Mouse (Mus musculus) thymus, postnatal 36 days (tissue): ENCODE data around the gene Lrfn2.
A peak's percentile ranks its signal among the peaks of the same experiment; 100 is the strongest.

Experiments used
- DNase-seq, 2 experiments: peaks; one replicate each; pipeline ENCODE4 v3.0.0; 2022; ENCODE audit warnings: mixed read lengths in 2 of 2

Lrfn2 gene

GRCm38 (mm10) chr17:48968304-48968703 lies 36.1 kb downstream of the Lrfn2 start:
- DNase-seq = no peak

DNA sequence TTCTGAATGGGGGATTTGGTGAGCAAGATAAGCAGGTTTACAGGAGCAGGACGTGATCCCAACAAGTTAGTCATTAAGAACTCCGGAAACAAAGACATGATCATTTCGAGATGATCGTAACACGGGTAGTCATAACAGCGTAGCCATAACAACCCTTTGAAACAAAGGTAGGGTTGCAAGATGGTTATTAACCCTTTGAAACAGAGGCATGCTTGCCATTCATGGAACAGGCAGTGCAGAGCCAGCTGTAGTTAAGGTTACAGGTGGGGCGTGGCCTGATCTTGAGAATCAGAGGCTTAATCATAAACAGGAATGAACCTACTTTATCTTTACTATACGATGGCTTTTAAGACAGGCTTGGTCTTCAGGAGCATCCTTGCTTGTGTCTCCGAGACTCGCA lies 39.1 kb downstream of the Lrfn2 start:
- no peak for DNase-seq

GRCm38 (mm10) chr17:48972866-48973265 lies 40.7 kb downstream of the Lrfn2 start:
- DNase-seq = no peak

DNA sequence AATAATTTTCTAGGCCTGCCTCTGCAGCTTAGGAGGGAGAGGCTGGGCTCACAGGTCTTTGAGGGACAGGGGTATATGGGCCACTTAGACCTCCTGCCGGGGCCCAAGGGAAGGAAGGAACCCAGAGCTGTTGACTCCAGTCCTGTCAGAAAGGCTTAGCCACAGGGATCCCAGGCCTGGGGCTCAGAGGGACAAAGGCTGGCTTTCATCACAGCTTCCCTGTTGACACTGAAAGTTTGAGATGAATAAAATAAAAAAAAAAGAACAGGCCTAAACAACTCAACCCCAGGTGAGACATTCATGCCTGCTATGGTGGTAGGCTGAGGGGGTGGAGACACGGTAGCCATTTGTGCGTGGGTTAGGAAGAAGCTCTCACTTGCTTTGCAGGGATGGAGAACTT lies 41.2 kb downstream of the Lrfn2 start:
- DNase-seq = no peak

DNA sequence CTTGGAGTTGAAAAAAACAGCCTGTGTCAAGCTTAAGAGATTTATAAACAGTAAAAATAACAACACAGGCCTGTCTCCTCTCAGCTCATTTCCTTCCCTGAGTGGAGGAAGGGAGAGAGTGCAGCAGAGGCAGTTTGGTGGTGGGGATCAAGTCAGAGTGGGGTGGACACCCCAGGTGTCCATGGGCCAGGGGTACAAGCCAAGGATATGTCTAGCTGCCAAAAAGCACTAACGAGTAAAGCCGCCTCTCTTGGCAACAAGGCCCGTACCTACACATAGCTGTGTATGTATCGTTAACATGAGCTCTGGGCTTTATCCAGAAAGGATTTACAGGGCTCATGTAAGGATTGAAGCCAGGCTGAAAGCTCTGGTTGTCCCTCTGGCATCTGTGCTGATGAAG lies 42.9 kb downstream of the Lrfn2 start:
- no peak for DNase-seq

DNA sequence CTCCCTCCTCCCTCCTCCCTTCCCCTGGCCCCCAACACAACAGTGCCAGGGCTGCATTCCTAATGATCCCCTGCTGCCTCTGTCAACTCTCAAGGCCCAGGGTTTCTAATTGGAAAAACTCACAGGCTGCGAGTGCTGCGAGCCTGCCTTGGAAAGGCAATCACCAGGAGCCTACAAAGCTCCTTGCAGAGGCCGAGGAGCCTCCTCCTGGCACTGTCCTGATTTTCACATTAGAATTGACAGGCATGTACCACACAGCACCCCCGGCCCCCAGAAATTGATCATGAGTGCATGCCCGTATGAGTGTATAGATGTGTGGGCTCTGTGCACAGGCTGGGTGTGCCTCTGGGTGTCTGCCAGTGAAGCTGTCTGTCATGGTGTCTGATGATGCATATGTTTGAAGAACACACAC lies 44.4 kb downstream of the Lrfn2 start:
- DNase-seq = no peak

DNA sequence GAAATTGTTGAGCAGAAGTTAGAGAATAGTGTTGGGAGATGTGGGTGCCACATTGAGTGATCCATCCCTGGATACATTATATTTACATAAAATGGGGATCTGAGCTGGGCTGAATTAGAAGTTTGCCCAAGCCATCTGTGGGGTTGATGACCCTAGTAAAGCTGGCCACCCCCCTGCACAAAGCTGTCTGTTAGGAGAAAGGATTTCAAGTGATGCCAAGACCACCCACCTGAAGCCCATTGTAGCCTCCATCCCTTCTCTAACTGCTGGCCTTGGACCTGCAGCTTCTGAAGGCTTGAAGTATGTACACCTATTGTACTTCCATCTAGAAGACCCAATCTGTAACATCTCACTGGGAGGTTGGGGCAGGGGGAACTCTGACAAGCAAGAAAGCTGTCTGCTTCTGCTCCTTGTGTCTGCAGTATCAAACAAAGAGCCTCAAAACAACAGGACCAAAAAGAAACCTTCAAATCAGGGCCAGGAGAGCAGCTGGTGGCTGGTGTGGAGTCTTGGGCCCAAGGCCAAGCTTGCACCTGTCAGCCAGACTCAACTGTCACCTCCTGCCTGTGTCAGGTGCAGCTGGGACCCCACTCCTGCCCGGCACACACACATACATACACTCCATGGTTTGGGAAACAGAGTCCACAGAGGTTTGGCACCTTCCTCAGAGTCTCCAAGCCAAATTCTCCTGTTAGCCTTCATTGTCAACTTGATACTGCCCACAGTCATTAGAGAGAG lies 63.2 kb downstream of the Lrfn2 start:
- no peak for DNase-seq

- DNase-seq = no peak
These were observed 67.5 kb downstream of the Lrfn2 start for GRCm38 (mm10) chr17:48999463-49000227.

DNA sequence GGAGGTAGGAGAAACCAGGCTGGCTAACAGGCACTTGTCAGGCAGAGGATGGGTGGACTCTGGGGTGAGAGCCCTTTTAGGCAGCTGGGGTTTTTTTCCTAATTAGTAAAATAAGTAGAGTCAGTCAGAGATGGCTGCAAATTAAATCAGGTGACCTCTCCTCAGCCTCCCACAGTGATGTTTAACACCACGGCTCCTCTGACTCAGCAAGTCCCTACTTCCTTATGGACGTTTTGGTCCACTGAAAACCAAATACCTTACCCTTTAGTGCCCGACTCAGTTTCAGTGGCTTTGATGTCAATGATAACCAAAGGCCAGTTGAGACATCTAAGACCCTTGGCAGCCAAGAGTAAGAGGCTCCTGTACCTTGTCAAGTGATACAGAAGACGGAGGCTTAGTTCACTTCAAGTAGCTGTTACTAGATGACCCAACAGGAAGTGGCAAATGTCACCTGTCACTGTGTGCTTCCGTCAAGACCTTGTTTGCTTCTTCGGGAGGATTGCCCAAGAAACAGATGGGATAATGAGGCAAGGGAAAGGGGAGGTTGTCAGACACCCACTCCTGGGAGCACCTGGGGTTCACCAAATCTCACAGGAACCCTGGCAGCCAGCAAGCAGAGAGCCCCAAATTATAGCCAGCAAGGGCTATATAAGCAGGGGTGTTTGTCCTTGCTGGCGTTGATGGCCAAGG lies 77.3 kb downstream of the Lrfn2 start:
- no peak for DNase-seq

DNA sequence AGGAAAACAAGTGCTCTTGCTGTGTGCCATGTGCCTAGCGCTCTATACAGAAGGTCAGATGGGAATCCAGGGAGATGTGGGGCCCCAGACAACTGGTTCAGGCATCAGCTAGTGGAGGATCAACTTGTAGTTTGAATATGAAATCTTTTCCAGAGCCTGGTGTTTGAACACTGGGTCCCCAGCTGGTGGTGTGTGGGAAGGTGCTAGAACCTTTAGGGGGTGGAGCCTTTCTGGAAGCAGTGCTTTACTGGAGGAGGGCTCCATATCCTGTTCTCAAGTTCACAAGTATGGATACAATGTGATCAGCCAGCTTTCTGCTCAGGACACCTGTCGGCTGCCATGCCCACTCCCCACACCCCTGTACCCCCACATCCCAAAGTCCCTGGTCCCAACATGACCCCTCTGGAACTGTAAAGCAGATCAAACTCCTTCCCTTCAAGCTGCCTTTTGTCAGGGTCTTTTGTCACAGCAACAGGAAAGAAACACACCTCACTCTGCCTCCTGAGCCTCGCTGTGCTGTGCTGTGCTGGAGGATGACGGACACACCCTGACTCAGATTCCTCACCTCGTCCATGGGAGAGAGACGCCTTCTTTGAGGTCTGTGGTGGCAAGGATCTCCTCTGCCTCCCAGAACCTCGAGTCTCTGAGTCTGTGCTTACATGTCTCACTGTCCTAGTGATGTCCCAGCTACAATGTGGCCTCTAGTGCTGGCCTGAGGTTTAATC lies 81.9 kb downstream of the Lrfn2 start:
- no peak for DNase-seq

GRCm38 (mm10) chr17:49015368-49015767 lies 83.2 kb downstream of the Lrfn2 start:
- DNase-seq = no peak

DNA sequence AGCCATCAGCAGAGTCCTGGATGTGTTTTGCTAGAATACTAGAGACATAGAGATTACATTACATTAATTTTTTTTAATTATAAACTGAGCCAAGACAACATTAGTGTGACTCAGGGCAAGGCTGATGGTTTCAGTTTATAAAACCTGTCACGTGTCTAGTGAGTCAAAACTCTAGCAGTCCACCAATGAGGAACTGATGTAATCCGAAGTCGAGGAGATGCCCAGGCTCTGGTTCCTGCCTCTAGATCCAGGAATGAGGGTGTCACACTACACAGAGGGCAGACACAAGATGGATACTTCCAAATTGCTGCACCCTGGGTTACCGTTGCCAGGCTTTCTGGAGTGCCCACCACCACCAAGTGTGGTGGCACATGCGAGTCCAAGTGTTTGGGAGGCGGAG lies 84.0 kb downstream of the Lrfn2 start:
- DNase-seq = no peak

DNA sequence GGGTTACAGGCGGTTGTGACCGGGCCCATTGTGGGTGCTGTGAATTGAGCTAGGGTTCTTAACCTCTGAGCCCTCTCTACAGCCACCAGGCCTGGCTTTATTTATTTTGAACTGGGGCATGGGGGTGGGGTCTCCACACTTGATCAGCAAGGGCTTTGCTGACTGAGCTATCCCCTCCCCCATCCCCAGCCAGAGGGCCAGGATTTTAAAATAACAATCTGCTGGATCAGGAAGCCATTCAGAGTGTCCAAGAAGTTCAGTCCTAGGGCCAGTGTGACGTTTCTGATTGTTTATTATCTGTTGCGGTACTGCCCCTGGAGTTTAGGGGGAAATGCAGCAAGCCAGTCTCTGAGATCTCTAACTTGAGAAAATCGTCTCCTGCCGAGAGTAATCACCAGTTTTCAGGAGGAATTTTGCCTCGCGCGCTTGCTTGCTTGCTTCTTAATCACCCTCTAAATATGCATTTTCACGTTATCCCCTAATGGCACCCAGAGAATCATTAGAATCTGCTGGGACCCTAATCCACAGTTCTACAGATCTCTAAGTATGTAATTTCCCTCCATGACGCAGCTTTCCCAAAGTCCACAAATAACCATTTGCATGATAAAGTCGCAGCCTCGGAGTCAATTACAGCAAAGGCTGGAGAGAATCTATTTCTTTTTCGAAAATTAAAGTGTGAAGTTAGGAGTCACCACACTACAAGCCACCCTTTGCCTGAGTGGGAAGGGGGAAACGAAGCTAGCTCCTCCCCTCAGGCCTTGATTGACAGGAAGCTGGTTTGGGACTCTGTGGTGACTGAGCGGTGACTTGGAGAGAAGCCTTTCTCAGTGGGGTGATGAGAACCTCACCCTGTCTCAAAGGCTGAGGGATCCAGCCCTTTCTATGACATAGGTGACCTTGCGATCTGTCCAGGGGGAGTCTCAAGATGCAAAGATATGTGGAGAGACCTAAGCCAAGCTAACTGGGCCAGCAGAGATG lies 85.5 kb downstream of the Lrfn2 start:
- no peak for DNase-seq

DNA sequence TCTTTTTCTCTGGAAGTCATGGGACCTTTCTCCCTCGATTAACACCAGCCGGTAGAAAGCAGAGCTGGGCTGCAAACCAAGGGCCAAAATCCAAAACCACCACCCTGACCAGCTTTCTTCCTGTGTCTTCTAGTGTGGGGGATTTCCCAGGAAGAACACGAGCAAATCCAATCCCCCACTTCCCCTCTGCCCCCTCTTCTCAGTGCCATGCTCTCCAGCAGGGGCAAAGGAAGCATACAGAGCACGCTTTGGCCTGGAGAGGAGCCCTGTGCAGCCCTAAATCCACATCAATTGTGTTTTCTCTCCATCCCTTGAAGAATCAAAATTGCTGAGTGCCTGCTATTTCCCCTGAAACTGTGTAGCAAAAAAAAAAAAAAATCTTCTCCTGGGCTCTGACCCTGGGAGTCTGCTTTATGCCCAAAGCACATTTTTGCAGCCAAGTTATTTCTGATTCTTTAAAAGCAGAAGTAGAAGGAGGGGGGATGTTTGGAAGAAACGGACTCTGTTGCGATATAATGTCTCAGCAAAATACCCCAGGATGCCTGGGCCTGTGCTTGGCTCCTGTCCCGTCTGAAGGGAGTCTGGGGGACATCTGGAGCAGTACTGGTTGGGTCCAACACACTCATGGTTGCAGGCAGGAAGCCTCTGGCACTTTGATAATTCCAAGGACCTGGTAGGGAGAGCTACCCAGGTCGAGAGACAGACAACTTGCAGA lies 86.8 kb downstream of the Lrfn2 start:
- DNase-seq = no peak

DNA sequence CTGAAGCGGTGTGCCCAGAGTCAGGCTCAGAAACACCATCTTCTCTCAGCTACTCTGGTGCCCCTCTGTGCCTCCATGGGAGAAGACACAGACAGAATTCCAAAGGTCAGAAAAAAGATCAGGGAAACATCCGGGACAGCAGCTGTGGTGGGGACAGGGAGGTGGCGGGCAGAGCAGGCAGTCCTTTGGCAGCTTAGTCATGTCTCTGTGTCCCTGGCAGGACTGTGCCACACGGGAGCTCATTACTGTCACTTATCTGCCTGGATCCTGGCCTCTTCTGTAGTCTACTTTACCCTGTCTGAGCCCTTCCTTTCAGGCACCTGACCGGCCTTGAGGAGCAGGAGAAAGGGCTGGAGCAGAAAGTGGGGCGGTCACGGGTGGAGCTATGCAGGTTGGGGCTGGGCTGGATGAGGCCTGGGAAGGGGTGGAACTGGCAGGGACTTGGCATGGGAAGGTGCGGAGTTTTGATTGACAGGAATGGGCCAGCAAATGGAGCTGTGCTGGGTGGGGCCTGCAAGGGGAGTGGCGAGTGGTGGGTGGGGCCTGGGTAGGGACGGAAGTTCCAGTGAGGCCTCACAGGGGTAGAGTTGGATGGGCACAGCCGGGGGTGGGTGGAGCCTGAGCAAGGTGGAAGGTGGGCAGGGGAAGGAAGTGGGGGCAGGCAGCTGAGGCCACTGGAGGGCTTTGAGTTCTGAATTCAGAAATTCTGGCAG lies 97.5 kb downstream of the Lrfn2 start:
- peak; percentile 62 to 76 for DNase-seq

DNA sequence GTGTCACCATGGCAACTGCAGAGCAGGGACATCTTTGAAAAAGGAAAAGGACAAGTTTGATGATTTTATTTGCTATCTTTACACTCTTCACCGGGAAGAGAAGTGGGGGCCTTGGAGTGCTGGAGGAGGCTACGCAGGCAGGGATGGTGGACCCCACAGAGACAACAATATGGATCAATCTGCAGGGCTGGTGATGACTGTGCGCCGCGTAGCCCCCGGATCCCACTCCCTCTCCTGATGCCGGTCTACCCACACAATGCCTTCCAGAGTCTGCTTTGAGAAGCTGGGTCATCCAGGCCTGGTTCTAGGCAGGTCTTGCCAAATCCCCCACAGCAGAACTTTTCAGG lies 98.1 kb downstream of the Lrfn2 start:
- no peak for DNase-seq

DNA sequence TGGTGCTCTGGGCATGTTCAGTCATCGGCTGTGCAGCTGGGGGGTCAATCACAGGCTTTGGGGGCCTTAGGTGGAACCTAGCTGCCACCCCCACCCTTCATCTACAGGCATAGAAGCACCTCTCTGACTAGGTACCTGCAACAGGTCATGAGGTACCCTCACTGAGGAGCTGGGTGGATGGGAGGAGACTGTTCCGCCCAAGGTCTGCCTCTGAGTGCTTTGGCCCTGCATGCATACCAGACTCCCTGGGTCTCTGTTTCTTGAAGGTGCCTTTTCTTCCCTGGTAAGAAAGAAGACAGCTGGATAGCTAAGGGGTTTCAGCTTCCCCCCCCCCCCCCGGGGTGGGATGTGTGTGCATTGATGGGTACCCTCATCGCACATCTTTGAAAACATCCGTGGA lies 98.7 kb downstream of the Lrfn2 start:
- DNase-seq = no peak

DNA sequence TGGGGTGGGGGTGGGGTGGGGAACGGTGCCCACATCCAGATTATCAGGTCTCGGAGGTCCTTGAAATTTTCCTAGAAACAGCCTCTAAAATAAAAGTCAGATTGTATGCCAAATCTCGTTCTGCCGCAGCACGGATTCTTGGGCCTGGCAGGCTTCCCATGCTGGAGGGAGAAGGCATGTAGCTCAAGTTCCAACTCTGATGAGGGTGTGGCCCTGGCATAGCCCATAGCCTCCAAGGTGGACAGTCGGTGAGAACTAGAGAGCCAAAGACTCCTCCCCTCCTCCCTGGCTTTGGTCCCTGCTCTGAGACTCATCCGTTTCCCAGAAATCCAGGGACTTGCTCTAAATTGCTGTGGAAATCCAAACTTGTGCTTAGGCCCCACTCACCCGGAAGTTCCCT lies 99.6 kb downstream of the Lrfn2 start:
- no peak for DNase-seq

DNA sequence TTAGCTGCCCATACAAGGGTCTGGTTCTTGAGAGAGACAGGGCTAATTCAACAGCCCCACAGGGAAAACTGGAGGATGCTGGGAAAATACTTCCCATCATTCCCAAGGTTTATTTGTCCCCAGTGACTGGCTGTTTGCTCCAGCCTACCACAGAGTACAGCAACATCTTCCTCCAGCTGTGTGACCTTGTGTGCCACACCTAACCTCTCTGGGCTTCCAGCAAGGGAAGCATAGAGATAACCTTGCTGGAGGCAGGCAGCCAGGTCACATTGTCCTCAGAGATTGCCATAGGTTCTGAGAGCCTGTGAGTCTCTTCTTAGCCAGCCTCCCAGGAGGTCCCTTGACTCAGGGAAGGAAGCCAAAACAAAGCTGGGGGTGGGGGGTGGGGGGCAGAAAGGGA lies 101.1 kb downstream of the Lrfn2 start:
- DNase-seq = no peak

- DNase-seq = no peak
These were observed 101.6 kb downstream of the Lrfn2 start for GRCm38 (mm10) chr17:49033686-49034250.
